35 mouse cellular contexts compared by ENCODE assay signal in the genomic region with DNA sequence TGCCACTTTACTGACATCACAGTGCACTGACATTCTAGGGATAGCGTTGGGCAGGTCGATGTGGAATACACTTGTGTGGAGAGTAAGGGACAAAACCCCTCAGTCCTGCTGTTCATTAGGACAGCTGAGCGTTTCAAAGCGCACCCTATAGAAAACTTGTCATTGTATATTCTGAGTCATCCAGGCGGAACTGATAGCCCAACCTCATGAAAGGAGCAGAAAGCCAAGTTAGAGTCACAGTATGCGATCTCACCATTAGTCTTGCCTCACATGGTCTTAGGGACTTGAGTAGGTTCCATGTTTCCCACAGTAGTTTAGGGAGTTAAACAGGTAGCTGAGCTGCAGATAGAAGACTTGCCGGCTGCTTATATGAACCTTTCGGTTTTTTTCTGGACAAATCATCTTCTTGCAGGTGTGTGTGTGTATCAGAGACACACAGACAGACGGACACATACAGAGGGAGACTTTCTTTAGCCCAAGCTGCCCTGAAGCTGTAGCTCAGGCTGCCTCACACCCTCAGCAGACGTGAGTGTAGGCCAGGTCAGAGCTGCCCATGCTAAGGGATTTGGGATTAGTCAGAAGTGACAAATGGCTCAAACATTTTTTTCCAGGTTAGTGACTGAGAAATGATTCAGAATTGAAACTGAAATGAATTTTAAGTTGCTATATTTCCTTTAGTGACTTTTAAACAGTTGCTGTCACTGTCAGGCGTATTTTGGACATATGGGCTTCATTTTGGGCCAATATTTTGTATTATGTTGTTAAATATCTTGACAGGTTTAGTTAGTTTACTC. TPM values are rescaled to one million over a fixed set of nuclear protein-coding genes. Genes with fewer than 3 reads are reported as not detected.
DNase-seq lines count a peak whose midpoint lies in the region; ATAC-seq and TF ChIP-seq lines count a peak whose summit lies in the region.
"Had no signal": no experiment of that assay in that cellular context is flagged by ENCODE, and none has a peak within 500 bp of the region (broad histone marks: within the 10 kb centered on the region; RNA-seq: fewer than 3 reads in every experiment).

No protein-coding gene starts in this region.

- H3K27ac ChIP-seq in forebrain, embryonic 10.5 days, result no peak overlapping the region
- H3K27ac ChIP-seq in forebrain, embryonic 14.5 days (ENCODE audit: low read depth, low read length), result no peak overlapping the region
- H3K27ac ChIP-seq in MEL (ENCODE audit: control insufficient read depth, low read depth, low read length), result no peak overlapping the region
- H3K27ac ChIP-seq: embryonic facial prominence, embryonic 13.5 days; forebrain, embryonic 13.5 days; heart, embryonic 15.5 days; hindbrain, embryonic 13.5 days; intestine, embryonic 15.5 days; layer of hippocampus, adult 2 months; limb, embryonic 10.5 days; limb, embryonic 15.5 days; liver, embryonic 13.5 days; neural tube, embryonic 15.5 days had no signal

- 62% methylated on average over 11 of the region's 11 CpGs for WGBS in forebrain, embryonic 10.5 days
- WGBS in forebrain, embryonic 14.5 days, result 34% methylated on average over 11 of the region's 11 CpGs

- TF ChIP-seq CTCF in MEL (IDR thresholded peaks at IDR 0.05 in 2 of 3, conservative IDR thresholded peaks at IDR 0.05 in 1 of 3; ENCODE audit: control insufficient read depth in 1 of 3, insufficient read depth in 1 of 3, low read depth in 2 of 3, low read length in 3 of 3, poor library complexity in 1 of 3, severe bottlenecking in 1 of 3), result no peak

- H3K4me2 ChIP-seq in forebrain, embryonic 14.5 days (ENCODE audit: low read length), result no peak overlapping the region
- H3K4me2 ChIP-seq: embryonic facial prominence, embryonic 13.5 days; forebrain, embryonic 13.5 days; heart, embryonic 15.5 days; hindbrain, embryonic 13.5 days; intestine, embryonic 15.5 days; limb, embryonic 15.5 days; liver, embryonic 13.5 days; neural tube, embryonic 15.5 days had no signal

- no peak for TF ChIP-seq RAD21 in MEL (IDR thresholded peaks at IDR 0.05; ENCODE audit: low read depth, low read length)

- H3K4me1 ChIP-seq in forebrain, embryonic 10.5 days, result peaks cover 37% of the 10 kb centered on the region
- no peaks in the 10 kb centered on the region for H3K4me1 ChIP-seq in forebrain, embryonic 14.5 days (ENCODE audit: control insufficient read depth, insufficient read depth, low read length)
- H3K4me1 ChIP-seq in MEL (ENCODE audit: control insufficient read depth in 1 of 2, insufficient read depth in 2 of 2, low read length in 2 of 2), result peaks cover 2 to 9% of the 10 kb centered on the region in 2 experiments; a peak in 2 of 4 replicates

- no peak for ATAC-seq in forebrain, embryonic 14.5 days
- no peak for ATAC-seq in megakaryocyte progenitor cell, adult 5-6 weeks (replicated peaks; ENCODE audit: poor library complexity)
- ATAC-seq: forebrain, embryonic 13.5 days; intestine, embryonic 15.5 days; lung, postnatal 0 days; Patski had no signal

- H3K9me3 ChIP-seq in forebrain, embryonic 10.5 days, result no peaks in the 10 kb centered on the region
- H3K9me3 ChIP-seq in forebrain, embryonic 14.5 days (replicated peaks; ENCODE audit: control insufficient read depth, low read length), result no peaks in the 10 kb centered on the region
- H3K9me3 ChIP-seq in MEL (replicated peaks; ENCODE audit: insufficient read depth, low read length), result no peaks in the 10 kb centered on the region
- H3K9me3 ChIP-seq: embryonic facial prominence, embryonic 13.5 days; forebrain, embryonic 13.5 days; heart, embryonic 15.5 days; hindbrain, embryonic 13.5 days; intestine, embryonic 15.5 days; limb, embryonic 10.5 days; limb, embryonic 15.5 days; liver, embryonic 13.5 days; neural tube, embryonic 15.5 days had no signal

- peak; percentile 24 for DNase-seq in forebrain, embryonic 10.5 days (ENCODE audit: extremely low spot score, low spot score)
- no peak for DNase-seq in forebrain, embryonic 14.5 days (ENCODE audit: low spot score)
- DNase-seq in 3T3-L1 (ENCODE audit: low read depth, low spot score) (peak; percentile 68), MEL (ENCODE audit: low read depth, low spot score) (peak; percentile 43)
- DNase-seq in mesoderm, embryonic 11.5 days (ENCODE audit: low read depth, low spot score), result peak; percentile 22
- no peak for DNase-seq in left cerebral cortex, adult 11 months (ENCODE audit: low spot score)
- no peak for DNase-seq in adrenal gland, postnatal 14 days
- DNase-seq: adrenal gland, postnatal 10 days; cerebellum, adult 11 months; cerebellum, adult 9-10 months; cerebellum, postnatal 36 days; embryo, embryonic 11 days; gastrocnemius, postnatal 14 days; kidney, adult 2 months; kidney, postnatal 36 days; liver, embryonic 13.5 days; lung, adult 18-20 months; midbrain, embryonic 14.5 days; right cerebral cortex, adult 18-20 months; spleen, adult 18-20 months; thymus, adult 2 months; thymus, postnatal 4 days had no signal

- H3K9ac ChIP-seq in forebrain, embryonic 14.5 days (ENCODE audit: low read length), result no peak overlapping the region
- H3K9ac ChIP-seq in MEL (ENCODE audit: control insufficient read depth, low read depth, low read length, poor library complexity, severe bottlenecking), result no peak overlapping the region
- H3K9ac ChIP-seq: embryonic facial prominence, embryonic 13.5 days; forebrain, embryonic 13.5 days; heart, embryonic 15.5 days; hindbrain, embryonic 13.5 days; intestine, embryonic 15.5 days; limb, embryonic 15.5 days; liver, embryonic 13.5 days; neural tube, embryonic 15.5 days had no signal

- TF ChIP-seq EP300 in MEL (IDR thresholded peaks at IDR 0.05; ENCODE audit: low read depth in 1 of 2, low read length in 2 of 2), result no peak

- no peaks in the 10 kb centered on the region for H3K27me3 ChIP-seq in forebrain, embryonic 10.5 days (ENCODE audit: poor library complexity, severe bottlenecking)
- H3K27me3 ChIP-seq in forebrain, embryonic 14.5 days (replicated peaks; ENCODE audit: control insufficient read depth, insufficient read depth, low read length), result no peaks in the 10 kb centered on the region
- no peaks in the 10 kb centered on the region for H3K27me3 ChIP-seq in MEL (ENCODE audit: control insufficient read depth in 1 of 2, insufficient read depth in 2 of 2, low read length in 2 of 2)
- H3K27me3 ChIP-seq: embryonic facial prominence, embryonic 13.5 days; forebrain, embryonic 13.5 days; heart, embryonic 15.5 days; hindbrain, embryonic 13.5 days; intestine, embryonic 15.5 days; limb, embryonic 15.5 days; liver, embryonic 13.5 days; neural tube, embryonic 15.5 days; Patski had no signal

- TF ChIP-seq POLR2A in MEL (IDR thresholded peaks at IDR 0.05; ENCODE audit: control insufficient read depth in 1 of 2, insufficient read depth in 1 of 2, low read depth in 1 of 2, low read length in 2 of 2, poor library complexity in 1 of 2), result no peak

- peaks cover 56% of the 10 kb centered on the region for H3K79me2 ChIP-seq in MEL (ENCODE audit: control insufficient read depth, insufficient read depth, low read length, poor library complexity)

- no peak overlapping the region for H3K4me3 ChIP-seq in forebrain, embryonic 10.5 days
- H3K4me3 ChIP-seq in forebrain, embryonic 14.5 days (ENCODE audit: low read depth, low read length), result no peak overlapping the region
- H3K4me3 ChIP-seq in MEL (ENCODE audit: control insufficient read depth in 1 of 2, insufficient read depth in 1 of 2, low read depth in 2 of 2, low read length in 2 of 2), result no peak overlapping the region
- H3K4me3 ChIP-seq: embryonic facial prominence, embryonic 13.5 days; erythroblast, embryonic 14.5 days; forebrain, embryonic 13.5 days; heart, embryonic 15.5 days; hindbrain, embryonic 13.5 days; intestine, embryonic 15.5 days; layer of hippocampus, adult 2 months; limb, embryonic 10.5 days; limb, embryonic 15.5 days; liver, embryonic 13.5 days; neural tube, embryonic 15.5 days had no signal

- H3K36me3 ChIP-seq in forebrain, embryonic 10.5 days (replicated peaks), result no peaks in the 10 kb centered on the region
- no peaks in the 10 kb centered on the region for H3K36me3 ChIP-seq in forebrain, embryonic 14.5 days (ENCODE audit: control insufficient read depth, insufficient read depth, low read length)
- H3K36me3 ChIP-seq in MEL (ENCODE audit: control insufficient read depth in 1 of 2, insufficient read depth in 2 of 2, low read length in 2 of 2), result peaks cover 5% of the 10 kb centered on the region in 2 experiments; a peak in 2 of 4 replicates
- H3K36me3 ChIP-seq: embryonic facial prominence, embryonic 13.5 days; heart, embryonic 15.5 days; hindbrain, embryonic 13.5 days; intestine, embryonic 15.5 days; limb, embryonic 10.5 days; limb, embryonic 15.5 days; liver, embryonic 13.5 days; neural tube, embryonic 15.5 days had no signal

TF ChIP-seq in MEL, 35 proteins besides CTCF, POLR2A, EP300 and RAD21 (continues in another document):
- TF ChIP-seq ZC3H11A (IDR thresholded peaks at IDR 0.05; ENCODE audit: low read depth, low read length), result no peak
- TF ChIP-seq JUND (IDR thresholded peaks at IDR 0.05; ENCODE audit: low read depth, low read length), result no peak
- TF ChIP-seq ELF1 (IDR thresholded peaks at IDR 0.05; ENCODE audit: low read depth, low read length), result no peak
- TF ChIP-seq SIN3A (IDR thresholded peaks at IDR 0.05; ENCODE audit: low read length), result no peak
- TF ChIP-seq ZMIZ1 (IDR thresholded peaks at IDR 0.05; ENCODE audit: low read depth, low read length), result no peak
- TF ChIP-seq E2F4 (IDR thresholded peaks at IDR 0.05; ENCODE audit: borderline replicate concordance, low read depth, low read length), result no peak
- no peak for TF ChIP-seq NELFE (IDR thresholded peaks at IDR 0.05; ENCODE audit: low read depth, low read length)
- no peak for TF ChIP-seq TBP (IDR thresholded peaks at IDR 0.05; ENCODE audit: low read depth, low read length)

RNA-seq across cellular contexts. Expression of a gene that starts 34.3 kb away (rescaled TPM):
- 4.4 and 5.6 TPM in 2 replicates for polyA plus RNA-seq in forebrain, embryonic 10.5 days (2016; fragmentation: Nextera tagmentation; extraction: Ambion mirVana)
- polyA plus RNA-seq in forebrain, embryonic 14.5 days (2014; fragmentation: Nextera tagmentation; extraction: Ambion mirVana), result 5.0 and 5.7 TPM in 2 replicates
- total RNA-seq in MEL (2012; rRNA removed), result 63.3 and 78.7 TPM in 2 replicates
- 100 to 1,000 TPM in 1 of 2 experiments, not detected in 1; 111 TPM for polyA plus RNA-seq in MEL (2012; ENCODE audit: insufficient read depth in 1 of 2, insufficient read length in 2 of 2, low read depth in 1 of 2, low replicate concordance in 2 of 2, missing spikeins in 1 of 2)
- total RNA-seq in megakaryocyte progenitor cell, adult 5-6 weeks (2015), result 24.3 and 26.8 TPM in 2 replicates
- 13.3 and 15.2 TPM in 2 replicates for total RNA-seq in megakaryocyte progenitor cell, adult 5-6 weeks (2017)
- 53.9 and 56.6 TPM in 2 replicates for total RNA-seq in adrenal gland, postnatal 14 days (2021)

RNA-seq across cellular contexts. Expression of a gene that starts 34.4 kb away (rescaled TPM):
- 279 and 288 TPM in 2 replicates for polyA plus RNA-seq in forebrain, embryonic 10.5 days (2016; fragmentation: Nextera tagmentation; extraction: Ambion mirVana)
- polyA plus RNA-seq in forebrain, embryonic 14.5 days (2014; fragmentation: Nextera tagmentation; extraction: Ambion mirVana), result 314 and 359 TPM in 2 replicates
- 125 and 127 TPM in 2 replicates for total RNA-seq in MEL (2012; rRNA removed)
- polyA plus RNA-seq in MEL (2012; ENCODE audit: insufficient read depth in 1 of 2, insufficient read length in 2 of 2, low read depth in 1 of 2, low replicate concordance in 2 of 2, missing spikeins in 1 of 2), result 100 to 1,000 TPM; 131 to 178 TPM
- total RNA-seq in megakaryocyte progenitor cell, adult 5-6 weeks (2015), result 50.8 and 60.9 TPM in 2 replicates
- 111 and 112 TPM in 2 replicates for total RNA-seq in megakaryocyte progenitor cell, adult 5-6 weeks (2017)
- total RNA-seq in adrenal gland, postnatal 14 days (2021), result 132 and 135 TPM in 2 replicates

Comparison
In these comparisons a context has a peak if more than half of its experiments do, and no peak if none do; other contexts are left out.
1. DNase-seq: peak in forebrain, embryonic 10.5 days (single experiment), 3T3-L1 (single experiment), MEL (single experiment) and mesoderm, embryonic 11.5 days (single experiment); none in forebrain, embryonic 14.5 days (single experiment), left cerebral cortex, adult 11 months (single experiment) and adrenal gland, postnatal 14 days (single experiment).